Mouse (Mus musculus): Measurements from ENCODE around the gene Fsd1. TPM values are rescaled to one million over a fixed set of nuclear protein-coding genes. Genes with fewer than 3 reads are reported as not detected.
A peak's percentile ranks its signal among the peaks of the same experiment; 100 is the strongest.
"Not testable (repeated sequence)": the region's sequence is repeated elsewhere in the genome, so short reads cannot be mapped to it uniquely, and the experiment has no call there.

Gene Fsd1
- polyA plus RNA-seq (2015; fragmentation: Nextera tagmentation; extraction: Ambion mirVana), result 12.6 and 18.3 TPM in 2 replicates

DNA sequence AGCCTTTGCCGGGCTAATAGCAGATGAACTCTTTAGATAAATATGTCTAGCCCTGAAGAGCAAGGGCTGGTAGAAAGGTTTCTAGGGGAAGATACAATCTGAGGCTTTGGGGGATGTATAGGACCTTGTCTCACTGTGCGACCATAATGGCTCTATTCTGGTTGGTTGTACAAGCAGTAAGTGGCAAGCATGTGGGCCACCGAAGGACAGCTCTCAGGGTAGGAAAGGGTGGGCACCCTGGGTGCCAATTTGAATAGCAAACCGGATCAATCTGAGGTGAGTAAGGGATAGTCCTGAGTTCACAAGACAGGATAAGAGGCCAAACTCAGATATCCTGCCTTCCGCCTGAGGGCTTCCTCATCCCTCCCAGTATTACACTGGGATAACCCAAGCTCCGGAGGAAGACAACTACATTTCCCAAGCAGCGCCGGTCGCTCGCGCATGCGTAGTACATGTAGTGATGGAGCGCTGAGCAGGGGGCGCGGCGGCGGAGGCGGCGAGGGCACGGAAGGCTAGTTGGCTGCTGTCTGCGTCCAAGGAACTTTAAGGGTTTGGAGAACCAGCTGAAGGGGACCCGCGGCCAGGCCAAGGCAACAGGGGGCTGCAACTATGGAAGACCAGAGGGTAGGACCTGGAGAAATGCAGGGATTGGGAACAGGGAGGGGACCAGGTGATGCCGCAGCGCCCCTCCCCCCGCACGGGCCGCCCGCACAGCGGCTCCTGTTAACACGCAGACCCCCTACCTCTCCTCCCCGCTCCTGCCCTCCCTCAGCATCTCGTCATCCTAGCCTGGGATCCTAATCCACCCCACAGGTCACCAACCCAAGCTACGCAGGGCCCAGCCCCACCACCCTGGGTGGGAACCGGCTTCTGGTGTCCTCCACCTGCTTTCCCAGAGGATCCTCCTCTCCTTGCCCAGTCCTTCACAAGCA, at the start of gene Fsd1:
Gene Fsd1, plus strand, starts transcription at position 480 of the 932 bp plus-strand sequence.
- peak within 1 kb of the TSS; percentile 29; the same call in 1 of the 2 replicates for H3K9ac ChIP-seq
- H3K27me3 ChIP-seq, result no peaks in the 10 kb centered on the region
- H3K4me1 ChIP-seq, result peaks cover 11% of the 10 kb centered on the region
- ATAC-seq (ENCODE audit: insufficient number of reproducible peaks, low FRiP score, low TSS enrichment, low read depth), result 0 out of 2 replicates have a peak, but pooled peaks have one; percentile 27
- peak within 1 kb of the TSS; percentile 80 for H3K4me2 ChIP-seq
- no peaks in the 10 kb centered on the region for H3K9me3 ChIP-seq
- WGBS, result 9% methylated on average over 32 of the region's 35 CpGs
- peaks cover 6% of the 10 kb centered on the region; the same call in 1 of the 2 replicates for H3K36me3 ChIP-seq
- H3K4me3 ChIP-seq, result peak within 1 kb of the TSS; percentile 56
- H3K27ac ChIP-seq, result no peak within 1 kb of the TSS

DNA sequence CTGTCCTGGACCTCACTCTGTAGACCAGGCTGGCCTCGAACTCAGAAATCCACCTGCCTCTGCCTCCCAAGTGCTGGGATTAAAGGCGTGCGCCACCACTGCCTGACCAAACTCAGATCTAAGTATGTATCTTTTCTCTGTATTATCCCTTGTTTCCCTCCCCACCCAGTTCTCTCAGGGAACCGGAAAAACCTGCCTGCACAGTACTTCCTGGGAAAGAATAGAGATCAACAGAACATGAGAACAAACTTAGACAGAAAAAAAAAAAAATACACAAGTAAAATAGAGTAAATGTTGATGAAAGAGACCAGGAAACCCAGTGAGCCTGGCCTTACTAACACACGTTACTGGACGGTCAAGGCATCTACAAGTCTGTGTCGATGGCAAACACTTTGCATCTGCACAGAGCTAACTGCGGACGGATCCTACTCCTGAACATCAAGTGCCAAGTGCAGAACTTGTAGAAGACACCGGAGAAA, 41.9 kb upstream of the Fsd1 start:
- WGBS, result 23% methylated on average over 10 of the region's 10 CpGs
- Histone ChIP-seq H3K4me3 (peak overlapping the region; percentile 53), H3K27ac (peak overlapping the region; percentile 94), H3K4me2 (peak overlapping the region; percentile 81)
- H3K27me3 ChIP-seq; H3K36me3 ChIP-seq; ATAC-seq (ENCODE audit: insufficient number of reproducible peaks, low FRiP score, low TSS enrichment, low read depth); H3K9me3 ChIP-seq; H3K9ac ChIP-seq; H3K4me1 ChIP-seq: not testable (repeated sequence)

DNA sequence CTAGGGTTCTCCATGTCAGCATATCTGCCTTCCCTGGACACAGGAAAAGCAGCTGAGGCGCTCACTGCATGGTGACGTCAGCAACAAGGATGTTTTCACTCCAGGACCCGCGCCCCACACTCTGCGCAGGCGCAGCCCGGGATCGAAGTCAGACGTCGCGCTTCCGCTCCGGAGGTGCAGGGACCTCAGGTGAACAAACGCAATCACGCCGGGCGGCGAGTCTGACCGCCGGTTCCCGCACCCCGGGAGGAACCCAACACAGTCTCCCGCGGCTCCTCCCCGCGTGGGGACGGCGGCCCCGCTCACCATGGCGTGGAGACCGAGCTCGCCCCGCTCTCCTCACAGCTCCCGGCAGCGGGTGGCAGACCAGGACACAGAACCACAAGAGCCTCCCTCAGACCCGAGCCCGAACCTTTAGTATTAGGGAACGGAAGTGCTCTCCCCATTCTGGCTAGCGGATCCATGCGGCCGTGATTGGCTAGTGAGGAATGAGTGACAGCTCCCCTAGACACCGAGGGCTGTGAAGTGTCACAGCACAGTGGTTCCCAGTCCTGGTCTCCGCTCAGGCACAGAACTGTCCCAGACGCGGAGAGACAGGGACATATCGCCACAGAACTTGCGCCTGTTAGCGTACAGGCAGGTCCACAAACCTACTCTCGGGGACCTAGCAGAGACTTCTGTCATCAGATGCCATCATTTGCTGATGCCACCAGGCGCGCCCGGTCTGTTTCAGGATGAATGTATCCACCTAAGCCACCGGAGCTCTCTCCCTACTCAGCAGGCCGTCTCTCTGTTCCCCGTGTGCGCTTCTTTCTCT, 41.2 kb upstream of the Fsd1 start:
- under 1% methylated on average over 56 of the region's 56 CpGs for WGBS
- H3K27ac ChIP-seq, result peak overlapping the region; percentile 94
- peak overlapping the region; percentile 81 for H3K4me2 ChIP-seq
- not testable (repeated sequence) for H3K9me3 ChIP-seq, H3K4me1 ChIP-seq, H3K36me3 ChIP-seq, H3K27me3 ChIP-seq
- H3K9ac ChIP-seq, result peak overlapping the region; percentile 44
- ATAC-seq (ENCODE audit: insufficient number of reproducible peaks, low FRiP score, low TSS enrichment, low read depth), result peak; percentile 95
- H3K4me3 ChIP-seq, result peak overlapping the region; percentile 53

DNA sequence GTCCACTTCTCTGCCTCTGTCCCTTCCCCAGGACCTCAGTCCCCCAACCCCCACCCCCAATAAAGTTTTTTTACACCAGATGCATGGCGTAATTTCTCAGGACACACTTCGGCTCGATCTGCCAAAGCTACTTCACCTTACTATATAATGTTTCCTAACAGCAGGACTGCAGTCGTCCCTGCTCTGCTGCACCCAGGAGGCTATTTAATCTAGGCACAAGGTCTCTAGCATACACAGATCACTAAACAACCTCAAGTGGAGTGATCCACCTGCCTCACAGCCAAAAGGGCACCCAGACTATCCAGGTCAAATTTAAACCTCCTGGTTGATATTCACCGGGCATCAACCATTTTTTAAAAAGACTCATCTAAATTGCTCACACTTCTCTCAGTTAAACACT, 40.6 kb upstream of the Fsd1 start:
- WGBS, result 18% methylated on average over 5 of the region's 5 CpGs
- peak overlapping the region; percentile 94 for H3K27ac ChIP-seq

DNA sequence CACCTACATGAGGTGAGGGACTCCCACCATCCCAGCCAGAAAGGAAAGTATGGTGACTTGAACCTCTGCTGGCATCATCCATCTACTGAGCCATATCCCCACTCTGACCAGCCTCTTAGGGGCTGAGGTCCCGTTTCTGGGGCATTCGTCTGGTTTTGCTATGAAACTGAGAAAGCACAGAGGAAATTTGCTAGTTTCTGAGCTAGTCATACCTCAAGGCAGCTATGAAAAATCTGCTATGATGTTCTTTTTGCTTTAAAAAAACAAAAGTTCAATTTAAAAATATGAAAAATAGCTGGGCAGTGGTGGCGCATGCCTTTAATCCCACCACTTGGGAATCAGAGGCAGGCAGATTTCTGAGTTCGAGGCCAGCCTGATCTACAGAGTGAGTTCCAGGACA, 37.7 kb upstream of the Fsd1 start:
- WGBS, result 89% methylated on average over 4 of the region's 4 CpGs
- no peak overlapping the region for H3K4me3 ChIP-seq
- no peak overlapping the region for H3K4me2 ChIP-seq
- no peaks in the 10 kb centered on the region for H3K9me3 ChIP-seq
- H3K4me1 ChIP-seq, result no peaks in the 10 kb centered on the region; the same call in 1 of the 2 replicates
- no peaks in the 10 kb centered on the region for H3K36me3 ChIP-seq
- no peak for ATAC-seq (ENCODE audit: insufficient number of reproducible peaks, low FRiP score, low TSS enrichment, low read depth)
- H3K27ac ChIP-seq, result no peak overlapping the region
- H3K27me3 ChIP-seq, result peaks cover 11% of the 10 kb centered on the region; the same call in 1 of the 2 replicates
- H3K9ac ChIP-seq, result no peak overlapping the region

More for the DNA sequence above, 40.6 kb upstream of the Fsd1 start:
- peak overlapping the region; percentile 81 for H3K4me2 ChIP-seq
- ATAC-seq (ENCODE audit: insufficient number of reproducible peaks, low FRiP score, low TSS enrichment, low read depth), result no peak
- no peaks in the 10 kb centered on the region for H3K9me3 ChIP-seq
- H3K4me3 ChIP-seq, result peak overlapping the region; percentile 53
- H3K36me3 ChIP-seq, result no peaks in the 10 kb centered on the region
- peak overlapping the region; percentile 44; the same call in 1 of the 2 replicates for H3K9ac ChIP-seq
- H3K4me1 ChIP-seq, result no peaks in the 10 kb centered on the region; the same call in 1 of the 2 replicates
- H3K27me3 ChIP-seq, result 0 out of 2 replicates have a peak, but pooled peaks cover 4% of the 10 kb centered on the region

DNA sequence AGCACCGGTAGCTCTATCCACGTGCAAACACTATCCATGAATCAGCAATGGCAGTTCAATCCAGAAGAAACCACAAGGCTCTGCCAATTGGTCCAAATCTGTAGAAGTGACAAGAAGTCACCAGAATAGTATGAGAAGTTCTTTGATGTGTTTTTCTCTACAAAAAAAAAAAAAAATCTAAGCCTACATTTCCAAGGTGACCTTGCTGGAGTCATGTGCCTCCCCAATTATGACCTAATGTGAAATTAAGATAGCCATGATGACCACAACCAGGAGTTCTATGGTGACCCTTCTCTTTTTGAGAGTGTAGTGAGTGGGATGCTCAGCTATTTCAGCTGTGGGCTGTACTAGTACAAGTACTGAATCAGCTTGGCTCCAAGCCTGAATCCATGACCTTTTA, 36.9 kb upstream of the Fsd1 start, which contains the start of gene Zfp119b:
Gene Zfp119b, minus strand, starts transcription at position 101 of the 400 bp plus-strand sequence.
- no peaks in the 10 kb centered on the region for H3K36me3 ChIP-seq
- no peak within 1 kb of the TSS for H3K4me3 ChIP-seq
- ATAC-seq (ENCODE audit: insufficient number of reproducible peaks, low FRiP score, low TSS enrichment, low read depth), result no peak
- no peak within 1 kb of the TSS for H3K4me2 ChIP-seq
- no peak within 1 kb of the TSS for H3K27ac ChIP-seq
- H3K4me1 ChIP-seq, result no peaks in the 10 kb centered on the region
- 90% methylated on average over 2 of the region's 2 CpGs for WGBS
- H3K9me3 ChIP-seq, result no peaks in the 10 kb centered on the region
- no peak within 1 kb of the TSS for H3K9ac ChIP-seq
- peaks cover 18% of the 10 kb centered on the region for H3K27me3 ChIP-seq

DNA sequence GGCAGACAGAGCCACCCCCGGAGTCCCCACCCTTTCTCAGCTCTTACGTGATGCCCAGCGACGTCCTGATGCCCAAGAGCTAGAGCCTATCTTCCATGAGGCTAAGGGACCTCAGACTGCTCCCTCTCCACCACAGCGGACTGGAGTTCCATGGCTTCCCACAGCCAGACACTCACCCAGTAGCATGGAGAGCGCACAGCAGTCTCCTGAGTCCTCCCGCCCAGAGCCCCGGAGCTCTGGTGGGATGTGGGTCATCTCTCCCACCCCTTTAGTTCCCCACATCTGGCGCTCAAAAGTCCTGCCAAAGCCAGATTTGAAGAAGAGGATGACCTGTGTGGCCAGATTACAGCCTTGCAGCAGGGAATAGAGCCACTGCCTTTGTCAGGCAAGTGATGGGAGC, 35.7 kb upstream of the Fsd1 start:
- H3K4me3 ChIP-seq, result no peak overlapping the region
- H3K27me3 ChIP-seq, result peaks cover 26% of the 10 kb centered on the region
- H3K4me2 ChIP-seq, result no peak overlapping the region
- no peak overlapping the region for H3K27ac ChIP-seq
- no peak for ATAC-seq (ENCODE audit: insufficient number of reproducible peaks, low FRiP score, low TSS enrichment, low read depth)
- H3K9ac ChIP-seq, result no peak overlapping the region
- no peaks in the 10 kb centered on the region for H3K4me1 ChIP-seq
- no peaks in the 10 kb centered on the region for H3K36me3 ChIP-seq
- H3K9me3 ChIP-seq, result no peaks in the 10 kb centered on the region
- WGBS, result 80% methylated on average over 9 of the region's 9 CpGs

DNA sequence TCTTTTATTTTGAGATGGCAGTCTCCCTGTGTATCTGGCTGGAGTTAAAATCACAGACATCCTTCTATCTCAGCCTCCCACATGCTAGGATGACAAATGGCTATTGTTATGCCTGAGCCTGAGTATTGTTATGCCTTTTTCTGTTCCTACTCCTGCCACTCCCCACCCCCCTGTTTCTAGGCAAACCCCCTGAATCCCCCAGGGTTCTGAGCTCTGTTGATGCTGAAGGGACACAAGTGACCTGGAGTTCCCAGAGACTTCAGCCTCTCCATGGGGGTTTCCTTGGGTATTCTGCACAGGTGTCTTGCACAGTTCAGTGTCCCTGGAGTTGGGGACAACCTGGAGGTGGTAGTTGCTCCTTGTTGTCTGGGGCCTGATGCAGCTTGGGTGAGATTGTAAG, 34.3 kb upstream of the Fsd1 start:
- Histone ChIP-seq H3K9me3 (no peaks in the 10 kb centered on the region), H3K27ac (no peak overlapping the region), H3K4me3 (no peak overlapping the region), H3K36me3 (no peaks in the 10 kb centered on the region), H3K9ac (no peak overlapping the region), H3K4me2 (no peak overlapping the region), H3K27me3 (peaks cover 26% of the 10 kb centered on the region), H3K4me1 (peaks cover 8% of the 10 kb centered on the region; the same call in 1 of the 2 replicates)
- no peak for ATAC-seq (ENCODE audit: insufficient number of reproducible peaks, low FRiP score, low TSS enrichment, low read depth)

DNA sequence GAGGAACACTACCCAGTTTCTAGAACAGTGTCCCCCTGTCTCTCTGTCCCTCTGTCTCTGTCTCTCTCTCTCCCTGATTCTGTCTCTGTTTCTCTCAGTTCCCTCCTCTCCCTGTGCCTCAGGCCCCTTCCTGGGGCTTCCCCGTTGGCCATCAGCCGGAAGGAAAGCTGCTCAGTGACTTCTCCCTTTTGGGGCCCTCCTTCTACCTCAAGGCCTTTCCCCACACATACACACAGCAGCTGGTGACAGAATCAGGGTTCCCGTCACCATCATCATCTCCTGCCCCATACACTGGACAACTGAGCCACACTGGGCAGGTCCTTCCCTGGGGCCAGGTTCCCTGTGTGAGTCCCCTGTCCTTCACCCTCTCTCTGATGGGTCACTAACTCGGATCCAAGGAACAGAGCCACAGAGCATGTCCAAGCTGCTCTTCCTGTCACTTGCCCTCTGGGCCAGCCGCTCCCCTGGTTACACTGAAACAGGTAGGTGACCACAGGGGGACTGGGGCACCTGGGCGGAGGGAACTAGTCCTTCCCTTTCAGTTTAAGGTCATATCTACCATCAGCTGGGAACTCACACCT, 33.8 kb upstream of the Fsd1 start, which contains the start of gene Ebi3:
Gene Ebi3, plus strand, starts transcription at position 194 of the 581 bp plus-strand sequence.
- WGBS, result 70% methylated on average over 6 of the region's 6 CpGs
- no peak for ATAC-seq (ENCODE audit: insufficient number of reproducible peaks, low FRiP score, low TSS enrichment, low read depth)
- no peaks in the 10 kb centered on the region for H3K9me3 ChIP-seq

DNA sequence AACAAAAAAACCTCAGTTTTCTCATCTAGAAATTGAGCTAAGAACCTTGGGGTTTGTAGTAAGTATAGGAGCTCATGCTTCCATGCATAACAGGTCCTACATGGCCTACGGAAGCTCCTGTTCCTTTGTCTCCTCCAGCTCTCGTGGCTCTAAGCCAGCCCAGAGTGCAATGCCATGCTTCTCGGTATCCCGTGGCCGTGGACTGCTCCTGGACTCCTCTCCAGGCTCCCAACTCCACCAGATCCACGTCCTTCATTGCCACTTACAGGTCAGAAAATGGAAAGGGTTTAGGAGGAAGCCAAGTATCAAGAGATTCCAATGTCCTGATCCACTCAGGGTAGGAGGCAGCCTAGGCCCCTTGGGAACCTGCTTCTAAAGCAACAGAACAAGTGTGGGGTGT, 32.6 kb upstream of the Fsd1 start:
- no peak overlapping the region for H3K9ac ChIP-seq
- no peak for ATAC-seq (ENCODE audit: insufficient number of reproducible peaks, low FRiP score, low TSS enrichment, low read depth)
- H3K27ac ChIP-seq, result no peak overlapping the region
- no peak overlapping the region for H3K4me3 ChIP-seq
- H3K9me3 ChIP-seq, result no peaks in the 10 kb centered on the region
- H3K36me3 ChIP-seq, result no peaks in the 10 kb centered on the region
- H3K27me3 ChIP-seq, result peaks cover 26% of the 10 kb centered on the region
- H3K4me1 ChIP-seq, result peaks cover 20% of the 10 kb centered on the region
- H3K4me2 ChIP-seq, result no peak overlapping the region
- WGBS, result 73% methylated on average over 6 of the region's 6 CpGs

More for the DNA sequence above, 33.8 kb upstream of the Fsd1 start, which contains the start of gene Ebi3:
- Histone ChIP-seq H3K27ac (no peak within 1 kb of the TSS), H3K27me3 (peaks cover 26% of the 10 kb centered on the region), H3K4me2 (no peak within 1 kb of the TSS), H3K9ac (no peak within 1 kb of the TSS), H3K4me3 (no peak within 1 kb of the TSS), H3K36me3 (no peaks in the 10 kb centered on the region), H3K4me1 (peaks cover 12% of the 10 kb centered on the region)

DNA sequence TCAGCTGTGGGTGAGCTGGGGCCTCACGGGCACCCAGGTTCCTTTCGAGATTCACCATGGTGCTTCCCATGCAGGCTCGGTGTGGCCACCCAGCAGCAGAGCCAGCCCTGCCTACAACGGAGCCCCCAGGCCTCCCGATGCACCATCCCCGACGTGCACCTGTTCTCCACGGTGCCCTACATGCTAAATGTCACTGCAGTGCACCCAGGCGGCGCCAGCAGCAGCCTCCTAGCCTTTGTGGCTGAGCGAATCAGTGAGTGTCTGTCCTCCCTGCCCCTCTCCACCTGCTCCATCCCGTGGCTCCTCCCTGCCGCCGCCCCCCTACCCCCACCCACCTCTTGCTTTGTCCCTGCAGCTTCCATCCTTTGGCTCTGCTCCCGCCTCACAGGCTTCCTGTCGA, 32.1 kb upstream of the Fsd1 start:
- Histone ChIP-seq H3K27me3 (peaks cover 26% of the 10 kb centered on the region), H3K4me3 (no peak overlapping the region), H3K4me1 (peaks cover 20% of the 10 kb centered on the region), H3K9ac (no peak overlapping the region), H3K36me3 (no peaks in the 10 kb centered on the region), H3K4me2 (no peak overlapping the region), H3K27ac (no peak overlapping the region), H3K9me3 (no peaks in the 10 kb centered on the region)
- 37% methylated on average over 16 of the region's 16 CpGs for WGBS
- ATAC-seq (ENCODE audit: insufficient number of reproducible peaks, low FRiP score, low TSS enrichment, low read depth), result no peak
